Mouse (Mus musculus): ENCODE data around the gene Prdm5. TPM values are rescaled to one million over a fixed set of nuclear protein-coding genes. Genes with fewer than 3 reads are reported as not detected.

Gene Prdm5
- polyA plus RNA-seq, 2 experiments = 1.1 to 1.4 TPM

DNA sequence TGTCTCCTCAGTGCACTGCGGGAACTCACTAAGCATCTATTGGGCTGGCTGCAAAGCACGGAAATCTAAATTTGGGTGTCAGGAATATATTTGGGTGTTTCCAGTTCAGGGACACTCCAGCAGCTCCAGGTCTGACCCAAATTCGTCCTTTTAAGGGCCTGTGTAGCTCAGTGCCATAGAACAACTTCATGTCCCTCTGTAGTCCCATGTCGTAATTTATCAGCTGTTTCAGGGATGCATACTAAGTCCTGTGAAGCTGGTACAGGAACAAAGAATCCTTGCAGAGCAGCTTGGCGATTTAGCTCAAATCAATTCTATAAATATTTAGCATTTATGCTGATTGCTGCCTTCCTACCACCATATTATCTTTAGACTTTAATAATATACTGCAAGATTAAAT lies 136.6 kb downstream of the Prdm5 start:
- DNase-seq (ENCODE audit: low read depth in 3 of 3, low spot score in 3 of 3) = no peak
- no peak overlapping the region for H3K27ac ChIP-seq
- no peak overlapping the region for H3K4me3 ChIP-seq (ENCODE audit: insufficient read depth in 1 of 2, low read depth in 2 of 2, low read length in 2 of 2)
- no peak overlapping the region for H3K4me2 ChIP-seq (ENCODE audit: low read depth)
- no peak overlapping the region for H3K9ac ChIP-seq (replicated peaks)
- H3K36me3 ChIP-seq (replicated peaks; ENCODE audit: control insufficient read depth, insufficient read depth, low read depth) = no peaks in the 10 kb centered on the region
- 68% methylated on average over 5 of the region's 5 CpGs for WGBS (ENCODE audit: insufficient replicate concordance)
- ATAC-seq (ENCODE audit: insufficient read depth) = no peak
- no peak for TF ChIP-seq EP300 (IDR thresholded peaks at IDR 0.05; ENCODE audit: low read depth)
- TF ChIP-seq CTCF (IDR thresholded peaks at IDR 0.05; ENCODE audit: low read depth) = no peak
- H3K27me3 ChIP-seq (ENCODE audit: control insufficient read depth, insufficient read depth, low read length) = no peaks in the 10 kb centered on the region
- no peaks in the 10 kb centered on the region for H3K9me3 ChIP-seq (ENCODE audit: control insufficient read depth, low read length)
- no peaks in the 10 kb centered on the region for H3K4me1 ChIP-seq (replicated peaks; ENCODE audit: control insufficient read depth in 2 of 2, insufficient read depth in 2 of 2, low read length in 1 of 2)

DNA sequence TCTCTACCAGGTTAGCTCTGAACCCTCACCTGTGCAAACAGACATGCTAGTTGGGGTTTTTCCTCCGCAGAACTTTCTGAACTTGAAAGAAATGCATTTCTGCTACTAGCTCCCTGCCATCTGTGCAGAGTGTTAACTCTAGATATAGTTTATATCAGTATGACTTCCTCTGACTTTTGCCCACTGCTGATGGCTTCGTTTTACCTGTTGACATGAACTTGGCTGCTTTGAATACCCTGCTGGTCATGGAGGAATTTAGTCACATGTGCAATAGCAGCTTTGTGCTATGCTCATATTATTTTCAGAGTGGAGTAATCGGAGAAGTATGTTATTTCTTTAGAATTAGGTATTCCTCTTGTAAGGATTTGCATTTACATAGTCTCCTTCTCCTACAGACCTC lies 142.9 kb downstream of the Prdm5 start:
- Histone ChIP-seq H3K9ac (replicated peaks) (no peak overlapping the region), H3K4me2 (ENCODE audit: low read depth) (no peak overlapping the region), H3K27ac (no peak overlapping the region), H3K36me3 (replicated peaks; ENCODE audit: control insufficient read depth, insufficient read depth, low read depth) (no peaks in the 10 kb centered on the region), H3K4me1 (replicated peaks; ENCODE audit: control insufficient read depth in 2 of 2, insufficient read depth in 2 of 2, low read length in 1 of 2) (no peaks in the 10 kb centered on the region), H3K27me3 (ENCODE audit: control insufficient read depth, insufficient read depth, low read length) (no peaks in the 10 kb centered on the region), H3K4me3 (ENCODE audit: insufficient read depth in 1 of 2, low read depth in 2 of 2, low read length in 2 of 2) (no peak overlapping the region), H3K9me3 (ENCODE audit: control insufficient read depth, low read length) (no peaks in the 10 kb centered on the region)
- 50% methylated on average over 3 of the region's 3 CpGs for WGBS (ENCODE audit: insufficient replicate concordance)
- no peak for ATAC-seq (ENCODE audit: insufficient read depth)
- DNase-seq (ENCODE audit: low read depth in 3 of 3, low spot score in 3 of 3) = no peak
- TF ChIP-seq EP300 (IDR thresholded peaks at IDR 0.05; ENCODE audit: low read depth) (no peak), CTCF (IDR thresholded peaks at IDR 0.05; ENCODE audit: low read depth) (no peak)

DNA sequence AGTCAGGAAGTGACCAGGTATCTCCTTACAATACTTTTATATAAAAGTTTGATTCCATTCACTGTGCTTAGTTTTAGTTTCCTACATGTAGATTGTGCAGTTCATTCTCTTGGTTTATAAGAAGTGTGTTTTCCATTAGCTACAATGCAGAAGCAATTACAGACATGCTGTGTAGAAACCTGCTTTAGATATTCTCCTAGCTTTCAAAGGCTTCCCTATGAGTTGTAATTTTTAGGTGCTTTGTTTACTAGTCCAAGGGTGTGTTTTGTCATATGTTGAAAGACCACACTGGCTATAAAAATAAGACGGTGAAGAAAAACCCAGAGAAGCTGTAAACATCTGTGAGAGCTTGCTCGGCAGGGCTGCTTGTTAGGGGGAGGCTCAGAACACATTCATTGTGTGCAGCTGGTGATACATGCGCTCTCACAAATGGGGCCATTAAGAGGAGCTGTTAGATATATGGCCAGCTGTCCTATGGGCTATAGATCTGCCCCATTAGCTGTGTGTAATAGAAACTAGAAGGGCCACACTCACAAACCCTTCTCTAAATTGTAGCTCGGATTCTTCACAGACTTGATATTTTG lies 144.8 kb downstream of the Prdm5 start:
- no peak overlapping the region for H3K4me2 ChIP-seq (ENCODE audit: low read depth)
- DNase-seq (ENCODE audit: low read depth in 3 of 3, low spot score in 3 of 3) (no peak), ATAC-seq (ENCODE audit: insufficient read depth) (no peak)
- no peaks in the 10 kb centered on the region for H3K27me3 ChIP-seq (ENCODE audit: control insufficient read depth, insufficient read depth, low read length)
- H3K27ac ChIP-seq = no peak overlapping the region
- WGBS (ENCODE audit: insufficient replicate concordance) = 72% methylated on average over 4 of the region's 4 CpGs
- no peak overlapping the region for H3K9ac ChIP-seq (replicated peaks)
- H3K4me3 ChIP-seq (ENCODE audit: insufficient read depth in 1 of 2, low read depth in 2 of 2, low read length in 2 of 2) = no peak overlapping the region
- no peaks in the 10 kb centered on the region for H3K4me1 ChIP-seq (replicated peaks; ENCODE audit: control insufficient read depth in 2 of 2, insufficient read depth in 2 of 2, low read length in 1 of 2)
- H3K36me3 ChIP-seq (replicated peaks; ENCODE audit: control insufficient read depth, insufficient read depth, low read depth) = no peaks in the 10 kb centered on the region
- TF ChIP-seq CTCF (IDR thresholded peaks at IDR 0.05; ENCODE audit: low read depth) (no peak), EP300 (IDR thresholded peaks at IDR 0.05; ENCODE audit: low read depth) (no peak)
- H3K9me3 ChIP-seq (ENCODE audit: control insufficient read depth, low read length) = no peaks in the 10 kb centered on the region

DNA sequence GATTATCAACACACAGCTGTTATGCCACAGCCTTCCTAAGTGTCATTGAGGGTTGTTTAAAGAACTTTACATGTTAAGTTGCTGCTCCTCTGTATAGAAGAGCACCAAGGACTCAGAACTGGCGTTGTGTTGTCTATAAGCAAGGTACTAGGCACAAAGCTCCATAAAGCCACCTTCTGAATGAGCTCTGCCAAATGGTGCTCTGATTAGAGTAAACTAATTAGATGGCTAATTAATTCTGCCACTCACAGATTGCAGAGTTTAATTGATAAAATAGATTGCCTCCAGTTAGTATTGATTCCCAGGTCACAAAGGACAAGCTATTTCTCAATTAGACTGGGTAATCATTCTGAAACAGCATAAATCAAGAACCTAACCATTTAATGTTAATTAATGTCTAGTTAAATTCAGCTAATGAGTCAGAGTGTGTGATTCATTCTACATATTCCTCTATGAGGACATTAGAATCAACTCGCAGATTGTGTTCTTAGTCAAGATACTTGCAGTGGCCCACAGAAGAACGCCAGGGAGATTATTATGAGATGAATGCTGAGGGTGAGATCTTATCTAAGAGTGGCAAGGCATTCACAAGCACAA lies 147.0 kb downstream of the Prdm5 start:
- DNase-seq (ENCODE audit: low read depth in 3 of 3, low spot score in 3 of 3) (no peak), ATAC-seq (ENCODE audit: insufficient read depth) (no peak)
- Histone ChIP-seq H3K36me3 (replicated peaks; ENCODE audit: control insufficient read depth, insufficient read depth, low read depth) (no peaks in the 10 kb centered on the region), H3K27me3 (ENCODE audit: control insufficient read depth, insufficient read depth, low read length) (no peaks in the 10 kb centered on the region), H3K27ac (no peak overlapping the region), H3K9ac (replicated peaks) (no peak overlapping the region), H3K9me3 (ENCODE audit: control insufficient read depth, low read length) (no peaks in the 10 kb centered on the region), H3K4me2 (ENCODE audit: low read depth) (no peak overlapping the region), H3K4me3 (ENCODE audit: insufficient read depth in 1 of 2, low read depth in 2 of 2, low read length in 2 of 2) (no peak overlapping the region), H3K4me1 (replicated peaks; ENCODE audit: control insufficient read depth in 2 of 2, insufficient read depth in 2 of 2, low read length in 1 of 2) (no peaks in the 10 kb centered on the region)
- TF ChIP-seq CTCF (IDR thresholded peaks at IDR 0.05; ENCODE audit: low read depth) (no peak), EP300 (IDR thresholded peaks at IDR 0.05; ENCODE audit: low read depth) (no peak)
- WGBS (ENCODE audit: insufficient replicate concordance) = 62% methylated on average over 3 of the region's 3 CpGs

DNA sequence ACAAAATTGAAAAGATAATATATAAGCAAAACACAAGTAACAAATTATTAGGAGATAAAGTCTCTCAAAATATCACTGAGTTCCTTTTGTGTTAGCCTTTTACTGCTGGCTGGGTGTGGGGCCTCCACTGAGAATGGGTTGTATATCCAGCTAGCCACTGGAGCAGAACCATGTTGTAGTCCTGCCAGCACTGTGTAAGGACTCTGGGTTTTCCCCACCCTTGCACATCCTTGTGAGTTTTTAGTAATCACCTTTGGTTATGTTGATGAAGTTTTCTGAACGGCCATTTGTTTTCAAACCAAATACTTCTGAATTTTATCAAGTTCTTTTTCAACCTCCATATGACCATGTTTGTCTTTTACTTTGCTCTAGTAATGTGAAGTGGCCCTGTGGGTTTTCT lies 151.7 kb downstream of the Prdm5 start:
- no peak for ATAC-seq (ENCODE audit: insufficient read depth)
- TF ChIP-seq CTCF (IDR thresholded peaks at IDR 0.05; ENCODE audit: low read depth) (no peak), EP300 (IDR thresholded peaks at IDR 0.05; ENCODE audit: low read depth) (no peak)
- WGBS (ENCODE audit: insufficient replicate concordance) = 64% methylated on average over 1 of the region's 1 CpGs

More for the DNA sequence above, 151.7 kb downstream of the Prdm5 start:
- Histone ChIP-seq H3K36me3 (replicated peaks; ENCODE audit: control insufficient read depth, insufficient read depth, low read depth) (no peaks in the 10 kb centered on the region), H3K4me2 (ENCODE audit: low read depth) (no peak overlapping the region), H3K27me3 (ENCODE audit: control insufficient read depth, insufficient read depth, low read length) (no peaks in the 10 kb centered on the region), H3K4me3 (ENCODE audit: insufficient read depth in 1 of 2, low read depth in 2 of 2, low read length in 2 of 2) (no peak overlapping the region), H3K9me3 (ENCODE audit: control insufficient read depth, low read length) (no peaks in the 10 kb centered on the region), H3K4me1 (replicated peaks; ENCODE audit: control insufficient read depth in 2 of 2, insufficient read depth in 2 of 2, low read length in 1 of 2) (no peaks in the 10 kb centered on the region), H3K9ac (replicated peaks) (no peak overlapping the region), H3K27ac (no peak overlapping the region)
- no peak for DNase-seq (ENCODE audit: low read depth in 3 of 3, low spot score in 3 of 3)
